Mouse (Mus musculus) bone marrow, adult 2 months (tissue): ENCODE measurements around the gene Fdxr. TPM values are rescaled to one million over a fixed set of nuclear protein-coding genes. Genes with fewer than 3 reads are reported as not detected.

Experiments used
- H3K27ac ChIP-seq: fragments of 200-500 bp; 2 replicates; pipeline ENCODE4 v1.5.1; 2012; ENCODE audit warnings: low read depth, mild to moderate bottlenecking, control low read depth, inconsistent platforms, low read length; ENCODE audit not compliant: control insufficient read depth, poor library complexity, insufficient read depth
- H3K4me1 ChIP-seq: fragments of 200-500 bp; 2 replicates; pipeline ENCODE4 v1.6.1; 2011; ENCODE audit warnings: low read length; ENCODE audit not compliant: control insufficient read depth, insufficient read depth
- H3K4me3 ChIP-seq: fragments of 200-500 bp; replicated peaks from 2 replicates; pipeline ENCODE3; 2011; ENCODE audit warnings: mild to moderate bottlenecking, low read depth, low read length, control low read depth; ENCODE audit not compliant: control insufficient read depth
- CTCF ChIP-seq: fragments of 200-500 bp; IDR thresholded peaks from 2 replicates; pipeline ENCODE4 v1.5.1; 2011; ENCODE audit warnings: low read length, control low read depth; ENCODE audit not compliant: control insufficient read depth, insufficient read depth
- POLR2A ChIP-seq: fragments of 200-500 bp; IDR thresholded peaks from 2 replicates; pipeline ENCODE4 v1.6.1; 2011; ENCODE audit warnings: low read depth, mild to moderate bottlenecking, control low read depth, low read length, borderline replicate concordance; ENCODE audit not compliant: control insufficient read depth
- WGBS: fragments of 180-500 bp; shearing (Covaris S2); methylation state at CpG from one replicate; pipeline ENCODE4 v1.1.7; 2018; 5-methylcytosine and 5-hydroxymethylcytosine counted together
- polyA plus RNA-seq: library from polyadenylated mRNA; stranded (reverse); fragments of >200 nt; gene quantifications from 2 replicates; pipeline ENCODE4 v1.2.4, GENCODE M21; 2011; ENCODE audit warnings: low replicate concordance; ENCODE audit not compliant: missing spikeins, insufficient read depth, insufficient read length

Gene Fdxr
- polyA plus RNA-seq, 1 experiment, result 21.2 TPM

GRCm38 (mm10) chr11:115244840-115245239 lies 32.0 kb downstream of the Fdxr start:
- Histone ChIP-seq H3K4me1 (peaks cover 2% of the 10 kb centered on the region), H3K4me3 (no peak overlapping the region), H3K27ac (no peak overlapping the region)
- TF ChIP-seq POLR2A (no peak), CTCF (no peak)
- 88% methylated on average over 8 of the region's 8 CpGs for WGBS

- Histone ChIP-seq H3K4me3 (no peak overlapping the region), H3K27ac (no peak overlapping the region), H3K4me1 (peaks cover 2% of the 10 kb centered on the region)
- TF ChIP-seq POLR2A (no peak), CTCF (no peak)
- 85% methylated on average over 12 of the region's 12 CpGs for WGBS
These were observed 33.1 kb downstream of the Fdxr start for GRCm38 (mm10) chr11:115243783-115244182.

- Histone ChIP-seq H3K27ac (no peak overlapping the region), H3K4me1 (peaks cover 2% of the 10 kb centered on the region), H3K4me3 (no peak overlapping the region)
- WGBS, result 89% methylated on average over 3 of the region's 3 CpGs
- TF ChIP-seq POLR2A (no peak), CTCF (no peak)
These were observed 34.1 kb downstream of the Fdxr start for GRCm38 (mm10) chr11:115242746-115243145.

- WGBS, result 76% methylated on average over 11 of the region's 11 CpGs
- H3K4me3 ChIP-seq, result no peak overlapping the region
- TF ChIP-seq POLR2A (no peak), CTCF (no peak)
- peaks cover 2% of the 10 kb centered on the region for H3K4me1 ChIP-seq
- no peak overlapping the region for H3K27ac ChIP-seq
These were observed 35.4 kb downstream of the Fdxr start for GRCm38 (mm10) chr11:115241402-115241801.

DNA sequence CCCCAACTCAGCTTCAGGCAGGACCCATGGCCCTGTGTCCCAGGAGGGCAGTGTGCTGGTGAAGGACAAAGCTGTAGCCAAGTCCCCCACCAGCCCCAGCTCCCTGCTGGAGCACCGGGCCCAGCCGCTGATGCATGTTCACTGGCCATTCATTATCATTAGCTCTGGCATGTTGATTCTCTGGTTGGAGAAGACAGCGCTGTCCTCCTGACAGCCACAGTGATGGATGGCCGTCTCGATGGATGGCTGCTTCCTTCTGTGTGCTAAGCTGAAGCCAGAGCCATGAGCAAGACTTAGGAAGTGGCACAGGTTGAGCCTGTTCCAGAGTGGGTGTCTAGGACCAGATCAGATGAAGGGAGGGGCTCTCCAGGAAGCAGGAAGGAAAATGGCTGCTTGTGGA lies 40.3 kb downstream of the Fdxr start:
- Histone ChIP-seq H3K4me3 (no peak overlapping the region), H3K4me1 (no peaks in the 10 kb centered on the region; the same call in 1 of the 2 replicates), H3K27ac (no peak overlapping the region)
- 84% methylated on average over 5 of the region's 5 CpGs for WGBS
- TF ChIP-seq CTCF (no peak), POLR2A (no peak)

DNA sequence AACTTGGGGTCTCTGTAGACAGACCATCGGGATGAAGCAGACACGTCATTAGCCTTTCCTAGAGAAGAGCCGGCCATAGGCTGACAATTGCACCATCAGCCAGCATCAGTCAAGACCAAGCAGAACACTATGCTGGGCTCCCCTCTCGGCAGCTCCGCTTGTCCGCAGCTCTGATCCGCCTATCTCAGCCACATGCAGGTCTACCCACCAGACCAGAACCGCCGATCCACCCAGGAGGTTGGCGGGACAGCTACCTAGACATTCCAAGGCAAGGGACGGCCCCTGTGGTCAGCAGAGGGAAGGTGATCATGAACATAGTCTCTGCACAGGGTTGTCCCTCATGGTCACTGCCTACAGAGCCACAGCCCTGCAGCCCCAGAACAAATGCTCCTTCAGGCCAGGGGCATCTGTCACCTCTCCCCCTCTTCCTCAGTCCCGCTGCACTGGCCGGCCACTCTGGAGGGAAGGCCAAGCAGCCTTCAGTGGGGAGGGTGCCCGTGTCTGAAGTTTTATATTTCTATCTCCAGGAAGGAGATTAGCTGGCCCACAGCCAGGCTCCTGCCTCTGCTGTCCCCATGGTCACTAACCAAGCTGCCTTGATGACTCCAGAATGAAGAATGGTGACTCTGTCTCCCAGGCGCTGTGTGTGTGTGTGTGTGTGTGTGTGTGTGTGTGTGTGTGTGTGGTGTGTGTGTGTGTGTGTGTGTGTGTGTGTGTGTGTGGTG lies 42.4 kb downstream of the Fdxr start:
- WGBS, result 87% methylated on average over 15 of the region's 15 CpGs
- Histone ChIP-seq H3K4me3 (no peak overlapping the region), H3K4me1 (peaks cover 5% of the 10 kb centered on the region), H3K27ac (no peak overlapping the region)
- no peak for TF ChIP-seq POLR2A
- TF ChIP-seq CTCF, result no peak

DNA sequence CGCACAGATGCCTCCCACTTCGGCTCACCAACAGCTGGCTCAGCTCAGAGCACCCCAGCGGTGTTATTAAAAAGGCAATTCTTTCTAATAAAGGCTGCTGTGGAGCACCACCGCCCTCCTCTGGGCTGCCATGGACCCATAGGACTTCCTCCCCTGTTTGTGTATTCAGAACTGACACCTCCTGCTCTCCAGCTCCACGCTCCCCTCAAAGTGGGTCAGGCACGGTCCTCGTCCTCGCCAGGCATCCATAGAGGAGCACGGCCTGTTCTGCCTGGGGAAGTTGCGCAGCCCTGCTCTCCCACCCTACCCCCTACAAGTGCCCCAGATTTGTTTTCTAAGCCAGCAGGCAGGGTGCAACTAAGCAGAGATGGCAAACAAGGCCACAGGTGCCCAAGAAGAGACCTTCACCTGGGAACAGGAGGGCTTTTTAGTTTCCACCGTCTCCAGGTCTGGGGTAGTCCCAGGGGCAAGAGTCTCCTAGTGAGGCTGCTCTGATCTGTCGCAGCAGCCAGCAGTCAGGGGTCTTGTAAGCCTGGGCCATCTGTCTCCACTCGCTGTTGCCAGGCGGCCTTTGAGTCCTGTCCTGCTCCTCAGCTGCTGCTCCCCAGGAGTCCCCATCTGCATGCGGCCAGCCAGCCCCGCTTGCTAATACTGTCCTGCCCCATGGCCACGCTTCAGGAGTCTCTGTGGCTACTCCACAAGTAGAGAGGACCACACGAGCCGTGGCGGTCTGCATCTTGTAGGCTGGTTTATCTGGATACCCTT lies 43.1 kb downstream of the Fdxr start:
- Histone ChIP-seq H3K4me3 (no peak overlapping the region), H3K4me1 (peaks cover 5% of the 10 kb centered on the region), H3K27ac (no peak overlapping the region)
- TF ChIP-seq CTCF, result peak; percentile 30; the same call in 1 of the 2 replicates
- no peak for TF ChIP-seq POLR2A
- WGBS, result 85% methylated on average over 20 of the region's 20 CpGs

GRCm38 (mm10) chr11:115232889-115233288 lies 44.0 kb downstream of the Fdxr start:
- Histone ChIP-seq H3K27ac (peak overlapping the region; percentile 67), H3K4me3 (no peak overlapping the region), H3K4me1 (peaks cover 5% of the 10 kb centered on the region)
- no peak for TF ChIP-seq CTCF
- TF ChIP-seq POLR2A, result no peak
- WGBS, result 64% methylated on average over 5 of the region's 5 CpGs
